Mouse (Mus musculus) cerebellum, adult 2 months (tissue): ENCODE measurements at regions not wholly inside any gene's neighbourhood (a gene's known extent, or its start where the extent isn't known, plus 50 kb on each side); places are given as distances from the start of the nearest gene placed in this dataset.

ENCODE experiments used
- DNase-seq, 2 experiments: peaks; one replicate each; pipeline ENCODE4 v3.0.0; 2021
- H3K27ac ChIP-seq: fragments of 200-500 bp; 2 replicates; pipeline ENCODE4 v1.5.1; 2012; ENCODE audit warnings: low read length, control low read depth, inconsistent platforms; ENCODE audit not compliant: insufficient read depth
- H3K27me3 ChIP-seq: fragments of 200-500 bp; 2 replicates; pipeline ENCODE4 v1.6.1; 2012; ENCODE audit warnings: inconsistent platforms, mild to moderate bottlenecking, low read length, moderate library complexity; ENCODE audit not compliant: control insufficient read depth, insufficient read depth
- H3K4me1 ChIP-seq: fragments of 200-500 bp; 2 replicates; pipeline ENCODE4 v1.6.1; 2011; ENCODE audit warnings: low read length; ENCODE audit not compliant: control insufficient read depth, insufficient read depth
- H3K4me3 ChIP-seq: fragments of 200-500 bp; replicated peaks from 2 replicates; pipeline ENCODE3; 2011; ENCODE audit warnings: mild to moderate bottlenecking, low read depth, low read length, control low read depth; ENCODE audit not compliant: insufficient read depth
- CTCF ChIP-seq: fragments of 200-500 bp; IDR thresholded peaks from 2 replicates; pipeline ENCODE4 v1.5.1; 2011; ENCODE audit warnings: low read depth, mild to moderate bottlenecking, control low read depth, low read length, moderate library complexity, borderline replicate concordance; ENCODE audit not compliant: insufficient read depth
- POLR2A ChIP-seq: fragments of 200-500 bp; IDR thresholded peaks from 2 replicates; pipeline ENCODE4 v1.6.1; 2011; ENCODE audit warnings: low read length, control low read depth, borderline replicate concordance; ENCODE audit not compliant: insufficient read depth
- WGBS: fragments of 180-500 bp; shearing (Covaris S2); methylation state at CpG from one replicate; pipeline ENCODE4 v1.1.7; 2018; 5-methylcytosine and 5-hydroxymethylcytosine counted together

- H3K4me3 ChIP-seq = peak overlapping the region; percentile 11
- H3K4me1 ChIP-seq = no peaks in the 10 kb centered on the region
- no peak for TF ChIP-seq POLR2A
- TF ChIP-seq CTCF = peak; percentile 88
- no peak overlapping the region for H3K27ac ChIP-seq
- WGBS = 19% methylated on average over 6 of the region's 6 CpGs
- H3K27me3 ChIP-seq = no peaks in the 10 kb centered on the region
- DNase-seq = peak; percentile 62 to 63
Observed at GRCm38 (mm10) chr15:57600562-57600961, 123.1 kb upstream of the Slc22a22 start.

- H3K27ac ChIP-seq = no peak overlapping the region
- peaks cover 20% of the 10 kb centered on the region for H3K4me1 ChIP-seq
- H3K27me3 ChIP-seq = no peaks in the 10 kb centered on the region
- WGBS = 74% methylated on average over 4 of the region's 4 CpGs
- DNase-seq = peak; percentile 32 to 56
- TF ChIP-seq CTCF (no peak), POLR2A (no peak)
- H3K4me3 ChIP-seq = no peak overlapping the region
Observed at GRCm38 (mm10) chr15:57593326-57594004, 116.0 kb upstream of the Slc22a22 start.

GRCm38 (mm10) chr15:57590597-57591219 lies 113.3 kb upstream of the Slc22a22 start:
- H3K4me1 ChIP-seq = peaks cover 20% of the 10 kb centered on the region
- no peak overlapping the region for H3K4me3 ChIP-seq
- no peak for TF ChIP-seq POLR2A
- no peak for TF ChIP-seq CTCF
- no peaks in the 10 kb centered on the region for H3K27me3 ChIP-seq
- whole genome bisulfite sequencing = 17% methylated on average over 7 of the region's 7 CpGs
- H3K27ac ChIP-seq = peak overlapping the region; percentile 95
- peak; percentile 61 to 62 for DNase-seq

GRCm38 (mm10) chr15:57589404-57590377 lies 112.3 kb upstream of the Slc22a22 start:
- 10% methylated on average over 11 of the region's 12 CpGs for WGBS
- peak; percentile 77 to 93 for DNase-seq
- TF ChIP-seq POLR2A = peak; percentile 48; the same call in 1 of the 2 replicates
- TF ChIP-seq CTCF = no peak
- Histone ChIP-seq H3K4me3 (no peak overlapping the region), H3K27ac (peak overlapping the region; percentile 95), H3K4me1 (peaks cover 20% of the 10 kb centered on the region), H3K27me3 (no peaks in the 10 kb centered on the region)

- Histone ChIP-seq H3K4me3 (no peak overlapping the region), H3K27ac (no peak overlapping the region), H3K27me3 (no peaks in the 10 kb centered on the region), H3K4me1 (peaks cover 9% of the 10 kb centered on the region)
- TF ChIP-seq POLR2A = no peak
- no peak for TF ChIP-seq CTCF
- 83% methylated on average over 1 of the region's 1 CpGs for WGBS
- DNase-seq = no peak
Observed at GRCm38 (mm10) chr15:57585411-57585810, 108.0 kb upstream of the Slc22a22 start.

GRCm38 (mm10) chr15:57584498-57584897 lies 107.1 kb upstream of the Slc22a22 start:
- Histone ChIP-seq H3K4me3 (no peak overlapping the region), H3K4me1 (peaks cover 3% of the 10 kb centered on the region; the same call in 1 of the 2 replicates), H3K27me3 (no peaks in the 10 kb centered on the region), H3K27ac (no peak overlapping the region)
- DNase-seq = no peak
- TF ChIP-seq CTCF (no peak), POLR2A (no peak)
- WGBS = 96% methylated on average over 11 of the region's 11 CpGs

- Histone ChIP-seq H3K4me1 (peaks cover 7% of the 10 kb centered on the region; the same call in 1 of the 2 replicates), H3K4me3 (no peak overlapping the region), H3K27me3 (no peaks in the 10 kb centered on the region), H3K27ac (no peak overlapping the region)
- TF ChIP-seq POLR2A (no peak), CTCF (no peak)
- peak in 1 of 2 experiments; percentile 66 for DNase-seq
Observed at GRCm38 (mm10) chr15:57581266-57581665, 103.8 kb upstream of the Slc22a22 start.
